Mouse (Mus musculus): ENCODE data around the gene Dvl3.

Gene Dvl3

GRCm38 (mm10) chr16:20489233-20489632, 27.5 kb upstream of the Dvl3 start:
- TF ChIP-seq CTCF (conservative IDR thresholded peaks at IDR 0.05; ENCODE audit: low read length): no peak
- TF ChIP-seq NANOG (IDR thresholded peaks at IDR 0.05; ENCODE audit: borderline replicate concordance, low read length): no peak
- no peak for TF ChIP-seq POU5F1 (IDR thresholded peaks at IDR 0.05; ENCODE audit: borderline replicate concordance, low read length)
- Histone ChIP-seq H3K36me3 (ENCODE audit: insufficient read depth, low read length) (no peaks in the 10 kb centered on the region), H3K4me3 (replicated peaks; ENCODE audit: low read length) (no peak overlapping the region), H3K9me3 (ENCODE audit: low read length) (peaks cover 5% of the 10 kb centered on the region; the same call in 1 of the 2 replicates), H3K4me1 (replicated peaks; ENCODE audit: low read depth, low read length) (peaks cover 15% of the 10 kb centered on the region), H3K27me3 (ENCODE audit: insufficient read depth, low read length) (no peaks in the 10 kb centered on the region)

- Histone ChIP-seq H3K9me3 (ENCODE audit: low read length) (peaks cover 4% of the 10 kb centered on the region; the same call in 1 of the 2 replicates), H3K4me1 (replicated peaks; ENCODE audit: low read depth, low read length) (peaks cover 6% of the 10 kb centered on the region), H3K4me3 (replicated peaks; ENCODE audit: low read length) (no peak overlapping the region), H3K27me3 (ENCODE audit: insufficient read depth, low read length) (no peaks in the 10 kb centered on the region), H3K36me3 (ENCODE audit: insufficient read depth, low read length) (no peaks in the 10 kb centered on the region)
- TF ChIP-seq POU5F1 (IDR thresholded peaks at IDR 0.05; ENCODE audit: borderline replicate concordance, low read length) (no peak), CTCF (conservative IDR thresholded peaks at IDR 0.05; ENCODE audit: low read length) (no peak; the same call in 1 of the 2 replicates), NANOG (IDR thresholded peaks at IDR 0.05; ENCODE audit: borderline replicate concordance, low read length) (no peak)
Measured at GRCm38 (mm10) chr16:20490581-20490980, 26.2 kb upstream of the Dvl3 start.

DNA sequence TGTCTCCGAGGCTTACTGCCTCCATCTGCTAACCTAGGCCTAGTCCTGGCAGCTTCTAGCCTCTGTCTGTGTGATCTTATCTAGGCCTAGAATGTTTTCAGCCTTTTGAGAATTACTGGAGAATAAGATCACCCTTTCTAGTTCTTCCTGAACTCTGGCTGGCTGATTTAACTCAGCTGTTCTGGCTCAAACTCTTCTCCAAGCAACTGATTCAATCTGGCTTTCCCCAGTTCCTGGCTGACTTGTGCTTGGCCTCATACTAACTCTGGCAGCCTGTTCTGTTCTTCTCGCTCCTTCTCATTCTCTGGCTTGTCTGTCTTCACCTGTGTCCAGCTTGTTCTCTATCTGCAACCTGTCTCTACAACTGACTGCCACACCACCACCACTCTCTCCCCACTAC, 25.5 kb upstream of the Dvl3 start:
- TF ChIP-seq POU5F1 (IDR thresholded peaks at IDR 0.05; ENCODE audit: borderline replicate concordance, low read length) (no peak), NANOG (IDR thresholded peaks at IDR 0.05; ENCODE audit: borderline replicate concordance, low read length) (no peak), CTCF (conservative IDR thresholded peaks at IDR 0.05; ENCODE audit: low read length) (no peak)
- H3K27me3 ChIP-seq (ENCODE audit: insufficient read depth, low read length): no peaks in the 10 kb centered on the region
- H3K36me3 ChIP-seq (ENCODE audit: insufficient read depth, low read length): no peaks in the 10 kb centered on the region

GRCm38 (mm10) chr16:20493452-20493851, 23.3 kb upstream of the Dvl3 start:
- peaks cover 11% of the 10 kb centered on the region; the same call in 1 of the 2 replicates for H3K4me1 ChIP-seq (replicated peaks; ENCODE audit: low read depth, low read length)
- TF ChIP-seq CTCF (conservative IDR thresholded peaks at IDR 0.05; ENCODE audit: low read length): no peak
- no peak for TF ChIP-seq POU5F1 (IDR thresholded peaks at IDR 0.05; ENCODE audit: borderline replicate concordance, low read length)
- TF ChIP-seq NANOG (IDR thresholded peaks at IDR 0.05; ENCODE audit: borderline replicate concordance, low read length): no peak
- no peak overlapping the region for H3K4me3 ChIP-seq (replicated peaks; ENCODE audit: low read length)
- peaks cover 22% of the 10 kb centered on the region for H3K9me3 ChIP-seq (ENCODE audit: low read length)
- H3K27me3 ChIP-seq (ENCODE audit: insufficient read depth, low read length): no peaks in the 10 kb centered on the region
- H3K36me3 ChIP-seq (ENCODE audit: insufficient read depth, low read length): no peaks in the 10 kb centered on the region

More for the DNA sequence above, 25.5 kb upstream of the Dvl3 start:
- peaks cover 5% of the 10 kb centered on the region for H3K9me3 ChIP-seq (ENCODE audit: low read length)
- no peak overlapping the region for H3K4me3 ChIP-seq (replicated peaks; ENCODE audit: low read length)
- peaks cover 5% of the 10 kb centered on the region; the same call in 1 of the 2 replicates for H3K4me1 ChIP-seq (replicated peaks; ENCODE audit: low read depth, low read length)

DNA sequence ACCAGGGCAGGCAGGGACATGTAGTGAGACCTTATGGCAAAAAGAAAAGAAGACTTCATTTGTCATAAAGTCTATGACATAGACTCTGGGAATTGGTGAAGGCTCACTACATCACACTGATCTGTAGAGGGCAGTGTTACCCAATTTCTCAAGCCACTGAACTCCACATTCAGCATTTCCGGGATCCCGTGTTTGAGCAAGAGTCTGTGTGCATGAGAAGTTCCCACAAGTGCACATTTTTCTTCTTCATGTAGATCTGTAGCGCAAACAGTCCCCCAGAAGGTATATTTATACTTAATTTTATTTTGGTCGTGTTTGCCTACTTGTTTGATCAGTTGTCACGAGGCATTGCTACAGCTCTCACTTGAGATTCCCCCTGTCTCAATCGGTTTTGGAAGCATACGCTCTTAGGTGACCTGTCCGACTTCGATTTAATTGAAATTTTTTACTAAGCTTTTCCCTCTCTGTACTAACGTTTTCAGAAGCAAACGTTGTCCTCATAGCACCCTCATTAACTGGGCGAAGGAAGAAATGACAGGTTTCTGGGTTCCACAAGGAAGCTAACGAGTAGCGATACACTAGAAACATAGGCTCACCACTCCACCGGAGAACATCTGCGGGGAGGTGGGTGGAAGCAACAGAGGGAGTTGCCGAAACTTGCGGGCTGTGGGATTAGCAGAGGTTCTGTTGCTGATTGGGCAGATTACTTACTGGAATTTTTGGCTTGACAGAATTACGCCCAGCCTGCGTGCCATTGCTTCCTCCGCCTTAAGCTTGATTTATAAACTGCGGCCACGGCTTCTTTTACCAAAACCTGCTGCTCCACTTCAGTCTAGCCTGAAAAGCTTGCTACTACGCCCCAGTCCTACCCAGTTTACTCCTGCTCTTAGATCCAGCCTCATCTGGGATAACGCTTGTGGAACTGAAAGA, 19.8 kb upstream of the Dvl3 start:
- Histone ChIP-seq H3K4me3 (replicated peaks; ENCODE audit: low read length) (no peak overlapping the region), H3K36me3 (ENCODE audit: insufficient read depth, low read length) (peaks cover 22% of the 10 kb centered on the region), H3K9me3 (ENCODE audit: low read length) (peaks cover 22% of the 10 kb centered on the region), H3K4me1 (replicated peaks; ENCODE audit: low read depth, low read length) (peaks cover 19% of the 10 kb centered on the region), H3K27me3 (ENCODE audit: insufficient read depth, low read length) (no peaks in the 10 kb centered on the region)
- TF ChIP-seq NANOG (IDR thresholded peaks at IDR 0.05; ENCODE audit: borderline replicate concordance, low read length) (no peak), POU5F1 (IDR thresholded peaks at IDR 0.05; ENCODE audit: borderline replicate concordance, low read length) (no peak), CTCF (conservative IDR thresholded peaks at IDR 0.05; ENCODE audit: low read length) (peak; percentile 30; the same call in 1 of the 2 replicates)

DNA sequence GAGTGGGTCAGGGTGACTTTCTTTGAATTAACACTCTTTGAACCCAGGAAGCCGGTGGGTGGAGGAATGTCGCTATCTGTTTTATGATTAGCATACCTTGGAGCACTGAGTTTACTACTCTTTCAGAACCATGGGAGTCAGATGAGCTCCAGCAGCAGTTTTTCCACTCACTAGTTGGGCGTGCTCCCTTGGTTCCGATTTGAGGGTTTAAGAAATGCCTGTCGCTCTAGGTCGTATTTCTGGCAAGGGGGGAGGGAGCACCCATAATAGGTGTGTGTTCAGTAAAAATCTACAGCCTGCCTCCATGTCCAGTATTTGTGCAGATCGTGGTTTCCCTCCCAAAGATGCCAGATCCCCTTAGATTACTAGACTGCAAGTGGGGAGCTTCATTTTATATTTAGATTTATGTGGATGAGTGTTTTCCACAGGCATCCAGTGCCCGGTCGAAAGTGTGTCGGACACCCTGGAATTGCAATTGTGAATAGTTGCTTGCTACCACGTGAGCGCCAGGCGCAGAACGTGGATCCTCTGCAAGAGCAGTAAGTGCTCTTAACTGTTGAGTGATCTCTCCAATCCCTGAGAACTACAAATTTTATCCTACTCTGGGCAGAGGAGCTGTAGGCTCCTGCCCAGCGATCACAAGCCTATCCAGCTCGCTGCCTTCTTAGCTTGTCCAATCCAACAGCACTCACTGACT, 18.7 kb upstream of the Dvl3 start:
- H3K27me3 ChIP-seq (ENCODE audit: insufficient read depth, low read length): no peaks in the 10 kb centered on the region
- TF ChIP-seq CTCF (conservative IDR thresholded peaks at IDR 0.05; ENCODE audit: low read length): no peak
- no peak for TF ChIP-seq NANOG (IDR thresholded peaks at IDR 0.05; ENCODE audit: borderline replicate concordance, low read length)

GRCm38 (mm10) chr16:20498677-20499475, 17.9 kb upstream of the Dvl3 start, which contains the start of gene Eif2b5:
Eif2b5 (plus strand) TSS chr16:20498817.
- peaks cover 22% of the 10 kb centered on the region for H3K9me3 ChIP-seq (ENCODE audit: low read length)
- TF ChIP-seq CTCF (conservative IDR thresholded peaks at IDR 0.05; ENCODE audit: low read length): no peak
- TF ChIP-seq POU5F1 (IDR thresholded peaks at IDR 0.05; ENCODE audit: borderline replicate concordance, low read length): no peak
- TF ChIP-seq NANOG (IDR thresholded peaks at IDR 0.05; ENCODE audit: borderline replicate concordance, low read length): no peak
- no peaks in the 10 kb centered on the region for H3K27me3 ChIP-seq (ENCODE audit: insufficient read depth, low read length)
- peaks cover 41% of the 10 kb centered on the region for H3K36me3 ChIP-seq (ENCODE audit: insufficient read depth, low read length)
- H3K4me1 ChIP-seq (replicated peaks; ENCODE audit: low read depth, low read length): peaks cover 22% of the 10 kb centered on the region
- peak within 1 kb of the TSS; percentile 99 for H3K4me3 ChIP-seq (replicated peaks; ENCODE audit: low read length)

More for the DNA sequence above, 18.7 kb upstream of the Dvl3 start:
- Histone ChIP-seq H3K36me3 (ENCODE audit: insufficient read depth, low read length) (peaks cover 34% of the 10 kb centered on the region), H3K9me3 (ENCODE audit: low read length) (peaks cover 22% of the 10 kb centered on the region), H3K4me3 (replicated peaks; ENCODE audit: low read length) (peak overlapping the region; percentile 99), H3K4me1 (replicated peaks; ENCODE audit: low read depth, low read length) (peaks cover 22% of the 10 kb centered on the region)

All from E14TG2a.4 (cell line).